ENCODE assay signal across 27 mouse cellular contexts in the genomic region with DNA sequence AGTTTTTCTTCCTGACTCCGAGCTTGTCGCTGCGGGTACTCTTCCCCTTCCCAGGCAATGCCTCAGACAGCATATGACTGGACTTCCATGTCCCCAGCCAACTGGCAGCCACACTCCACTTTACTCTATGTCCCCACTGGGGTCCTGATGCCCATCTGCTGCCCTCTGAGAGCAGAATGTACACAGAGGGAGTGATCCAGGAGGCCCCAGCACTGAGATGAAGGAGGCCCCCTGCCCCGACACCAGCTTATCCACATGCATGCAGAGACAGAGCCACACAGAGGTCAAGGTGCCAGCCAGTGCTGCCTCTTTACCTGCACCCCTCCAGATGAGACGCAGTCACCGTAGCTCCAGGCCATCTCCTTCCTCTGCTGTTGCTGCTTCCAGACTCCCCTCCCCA. TPM values are rescaled to one million over a fixed set of nuclear protein-coding genes. Genes with fewer than 3 reads are reported as not detected.
A peak's percentile ranks its signal among the peaks of the same experiment; 100 is the strongest.
DNase-seq lines count a peak whose midpoint lies in the region; ATAC-seq and TF ChIP-seq lines count a peak whose summit lies in the region.
"Had no signal": no experiment of that assay in that cellular context is flagged by ENCODE, and none has a peak within 500 bp of the region (broad histone marks: within the 10 kb centered on the region; RNA-seq: fewer than 3 reads in every experiment).

No protein-coding gene starts in this region.

- peak overlapping the region; percentile 7; the same call in 1 of the 2 replicates for H3K27ac ChIP-seq in hindbrain, embryonic 12.5 days
- no peak overlapping the region for H3K27ac ChIP-seq in hindbrain, embryonic 14.5 days
- H3K27ac ChIP-seq in neural tube, embryonic 13.5 days (replicated peaks): no peak overlapping the region; the same call in 1 of the 2 replicates
- no peak overlapping the region for H3K27ac ChIP-seq in neural tube, embryonic 15.5 days (replicated peaks)
- H3K27ac ChIP-seq in hindbrain, postnatal 0 days: no peak overlapping the region; the same call in 1 of the 2 replicates
- H3K27ac ChIP-seq: heart, adult 2 months; left cerebral cortex, adult 2 months; limb, embryonic 15.5 days; liver, embryonic 14.5 days; lung, embryonic 15.5 days had no signal

- DNase-seq in cerebellum, adult 11 months: peak; percentile 52
- DNase-seq in hindbrain, embryonic 14.5 days (ENCODE audit: low spot score): no peak
- peak; percentile 61 for DNase-seq in hindbrain, postnatal 0 days (ENCODE audit: low spot score)
- no peak for DNase-seq in urinary bladder, postnatal 14 days (ENCODE audit: low spot score)
- DNase-seq: adrenal gland, adult 8-10 months; forebrain, postnatal 0 days; gastrocnemius, postnatal 36 days; heart, adult 2 months; heart, postnatal 36 days; kidney, adult 18-20 months; kidney, postnatal 4 days; lung, postnatal 36 days; retina, postnatal 1 day; right cerebral cortex, postnatal 25 days; spleen, adult 18-20 months; thymus, postnatal 14 days had no signal

- no peak for ATAC-seq in cerebellum, adult (ENCODE audit: insufficient number of reproducible peaks, low FRiP score, low TSS enrichment)
- ATAC-seq in hindbrain, embryonic 12.5 days (ENCODE audit: low FRiP score): no peak
- no peak for ATAC-seq in hindbrain, embryonic 14.5 days (ENCODE audit: low FRiP score)
- ATAC-seq in neural tube, embryonic 13.5 days (ENCODE audit: low read depth): no peak
- no peak for ATAC-seq in neural tube, embryonic 15.5 days (ENCODE audit: low FRiP score)
- ATAC-seq in hindbrain, postnatal 0 days: 0 out of 2 replicates have a peak, but pooled peaks have one; percentile 7
- ATAC-seq: activated CD4-positive, CD25-positive, alpha-beta regulatory T cell, adult 4 months; forebrain, postnatal 0 days; inflammation-experienced regulatory T-cells, adult 6 months had no signal

- peaks cover 44% of the 10 kb centered on the region for H3K4me1 ChIP-seq in hindbrain, embryonic 12.5 days
- H3K4me1 ChIP-seq in hindbrain, embryonic 14.5 days (replicated peaks; ENCODE audit: control insufficient read depth, insufficient read depth, low read length): peaks cover 16% of the 10 kb centered on the region
- peaks cover 68% of the 10 kb centered on the region for H3K4me1 ChIP-seq in neural tube, embryonic 13.5 days (replicated peaks)
- peaks cover 32% of the 10 kb centered on the region for H3K4me1 ChIP-seq in neural tube, embryonic 15.5 days
- peaks cover 15% of the 10 kb centered on the region for H3K4me1 ChIP-seq in hindbrain, postnatal 0 days (ENCODE audit: insufficient read depth, low read length)

- H3K9me3 ChIP-seq in hindbrain, embryonic 12.5 days (replicated peaks): no peaks in the 10 kb centered on the region
- H3K9me3 ChIP-seq in hindbrain, embryonic 14.5 days (ENCODE audit: control insufficient read depth, low read length): no peaks in the 10 kb centered on the region
- no peaks in the 10 kb centered on the region for H3K9me3 ChIP-seq in neural tube, embryonic 13.5 days
- H3K9me3 ChIP-seq in neural tube, embryonic 15.5 days (replicated peaks): no peaks in the 10 kb centered on the region
- H3K9me3 ChIP-seq in hindbrain, postnatal 0 days (ENCODE audit: low read length): no peaks in the 10 kb centered on the region
- H3K9me3 ChIP-seq: limb, embryonic 15.5 days; lung, embryonic 15.5 days; megakaryocyte, embryonic 14.5 days had no signal

- peaks cover under 1% of the 10 kb centered on the region for H3K27me3 ChIP-seq in hindbrain, embryonic 12.5 days
- no peaks in the 10 kb centered on the region for H3K27me3 ChIP-seq in hindbrain, embryonic 14.5 days (ENCODE audit: control insufficient read depth, insufficient read depth, low read length)
- no peaks in the 10 kb centered on the region for H3K27me3 ChIP-seq in neural tube, embryonic 13.5 days
- no peaks in the 10 kb centered on the region for H3K27me3 ChIP-seq in neural tube, embryonic 15.5 days (replicated peaks)
- H3K27me3 ChIP-seq in hindbrain, postnatal 0 days (ENCODE audit: insufficient read depth, low read length): no peaks in the 10 kb centered on the region
- H3K27me3 ChIP-seq: limb, embryonic 15.5 days; lung, embryonic 15.5 days; megakaryocyte, embryonic 14.5 days had no signal

- peaks cover 2% of the 10 kb centered on the region; the same call in 1 of the 2 replicates for H3K36me3 ChIP-seq in hindbrain, embryonic 12.5 days
- H3K36me3 ChIP-seq in hindbrain, embryonic 14.5 days (replicated peaks; ENCODE audit: control insufficient read depth, insufficient read depth): peaks cover 27% of the 10 kb centered on the region
- H3K36me3 ChIP-seq in neural tube, embryonic 13.5 days: peaks cover 53% of the 10 kb centered on the region
- peaks cover 42% of the 10 kb centered on the region for H3K36me3 ChIP-seq in neural tube, embryonic 15.5 days
- peaks cover 3% of the 10 kb centered on the region; the same call in 1 of the 2 replicates for H3K36me3 ChIP-seq in hindbrain, postnatal 0 days (ENCODE audit: insufficient read depth, low read length)
- H3K36me3 ChIP-seq: lung, embryonic 15.5 days had no signal

- 85% methylated on average over 6 of the region's 6 CpGs for WGBS in hindbrain, embryonic 12.5 days
- WGBS in hindbrain, embryonic 14.5 days: 79% methylated on average over 6 of the region's 6 CpGs
- 77% methylated on average over 6 of the region's 6 CpGs for WGBS in neural tube, embryonic 13.5 days
- WGBS in neural tube, embryonic 15.5 days: 85% methylated on average over 6 of the region's 6 CpGs
- WGBS in hindbrain, postnatal 0 days: 62% methylated on average over 6 of the region's 6 CpGs

- TF ChIP-seq CTCF in hindbrain, postnatal 0 days (IDR thresholded peaks at IDR 0.05; ENCODE audit: low read depth): no peak

- 0 out of 2 replicates have a peak overlapping the region, but pooled peaks have one; percentile 13 for H3K9ac ChIP-seq in hindbrain, embryonic 12.5 days
- H3K9ac ChIP-seq in hindbrain, embryonic 14.5 days: no peak overlapping the region; the same call in 1 of the 2 replicates
- peak overlapping the region; percentile 47; the same call in 1 of the 2 replicates for H3K9ac ChIP-seq in neural tube, embryonic 13.5 days
- H3K9ac ChIP-seq in neural tube, embryonic 15.5 days (replicated peaks): no peak overlapping the region
- H3K9ac ChIP-seq in hindbrain, postnatal 0 days (replicated peaks; ENCODE audit: low read length): no peak overlapping the region
- H3K9ac ChIP-seq: forebrain, postnatal 0 days; limb, embryonic 15.5 days; liver, embryonic 14.5 days; lung, embryonic 15.5 days had no signal

- H3K4me3 ChIP-seq in hindbrain, embryonic 12.5 days: no peak overlapping the region
- no peak overlapping the region for H3K4me3 ChIP-seq in hindbrain, embryonic 14.5 days (replicated peaks; ENCODE audit: low read length)
- no peak overlapping the region for H3K4me3 ChIP-seq in neural tube, embryonic 13.5 days
- H3K4me3 ChIP-seq in neural tube, embryonic 15.5 days (replicated peaks): no peak overlapping the region
- no peak overlapping the region for H3K4me3 ChIP-seq in hindbrain, postnatal 0 days (ENCODE audit: low read length)
- H3K4me3 ChIP-seq: heart, adult 2 months; left cerebral cortex, adult 2 months; limb, embryonic 15.5 days; lung, embryonic 15.5 days; megakaryocyte, embryonic 14.5 days had no signal

- no peak overlapping the region for H3K4me2 ChIP-seq in hindbrain, embryonic 12.5 days (replicated peaks)
- H3K4me2 ChIP-seq in hindbrain, embryonic 14.5 days (replicated peaks): no peak overlapping the region
- no peak overlapping the region for H3K4me2 ChIP-seq in neural tube, embryonic 13.5 days
- H3K4me2 ChIP-seq in neural tube, embryonic 15.5 days: no peak overlapping the region
- H3K4me2 ChIP-seq in hindbrain, postnatal 0 days (ENCODE audit: low read depth, low read length): no peak overlapping the region
- H3K4me2 ChIP-seq: limb, embryonic 15.5 days; lung, embryonic 15.5 days had no signal

RNA-seq across cellular contexts. Expression of gene A3galt2, which starts 44.9 kb away (rescaled TPM):
- 0.50 and 0.79 TPM in 2 replicates for polyA plus RNA-seq in hindbrain, embryonic 12.5 days (2016; fragmentation: Nextera tagmentation; extraction: Ambion mirVana)
- polyA plus RNA-seq in hindbrain, embryonic 14.5 days (2014; fragmentation: Nextera tagmentation; extraction: Ambion mirVana): 0.21 and 0.41 TPM in 2 replicates
- polyA plus RNA-seq in neural tube, embryonic 13.5 days (2015; fragmentation: Nextera tagmentation; extraction: Ambion mirVana): 0.46 and 0.70 TPM in 2 replicates
- polyA plus RNA-seq in neural tube, embryonic 15.5 days (2015; fragmentation: Nextera tagmentation; extraction: Ambion mirVana): 0.34 and 0.41 TPM in 2 replicates
- 0.47 and 1.1 TPM in 2 replicates for total RNA-seq in hindbrain, postnatal 0 days (2014; rRNA removed)
- 0.10 TPM in 2 replicates for polyA plus RNA-seq in hindbrain, postnatal 0 days (2015; fragmentation: Nextera tagmentation; extraction: Ambion mirVana)
- polyA plus RNA-seq: activated CD4-positive, CD25-positive, alpha-beta regulatory T cell, adult 4 months had no signal

RNA-seq across cellular contexts. Expression of gene Phc2, which starts 55.8 kb away (rescaled TPM):
- polyA plus RNA-seq in hindbrain, embryonic 12.5 days (2016; fragmentation: Nextera tagmentation; extraction: Ambion mirVana): 126 and 138 TPM in 2 replicates
- polyA plus RNA-seq in hindbrain, embryonic 14.5 days (2014; fragmentation: Nextera tagmentation; extraction: Ambion mirVana): 46.2 and 52.8 TPM in 2 replicates
- 82.2 and 101 TPM in 2 replicates for polyA plus RNA-seq in neural tube, embryonic 13.5 days (2015; fragmentation: Nextera tagmentation; extraction: Ambion mirVana)
- 47.6 and 54.5 TPM in 2 replicates for polyA plus RNA-seq in neural tube, embryonic 15.5 days (2015; fragmentation: Nextera tagmentation; extraction: Ambion mirVana)
- total RNA-seq in hindbrain, postnatal 0 days (2014; rRNA removed): 103 and 125 TPM in 2 replicates
- polyA plus RNA-seq in hindbrain, postnatal 0 days (2015; fragmentation: Nextera tagmentation; extraction: Ambion mirVana): 46.1 and 50.7 TPM in 2 replicates

Comparison
In these comparisons a context has a peak if more than half of its experiments do, and no peak if none do; other contexts are left out.
1. DNase-seq: peak in cerebellum, adult 11 months (single experiment) and hindbrain, postnatal 0 days (single experiment); none in hindbrain, embryonic 14.5 days (single experiment) and urinary bladder, postnatal 14 days (single experiment).
2. H3K9ac ChIP-seq: peak in hindbrain, embryonic 12.5 days (single experiment) and neural tube, embryonic 13.5 days (single experiment); none in hindbrain, embryonic 14.5 days (single experiment), neural tube, embryonic 15.5 days (single experiment) and hindbrain, postnatal 0 days (single experiment).